27 mouse cellular contexts compared by ENCODE assay signal in the genomic region with DNA sequence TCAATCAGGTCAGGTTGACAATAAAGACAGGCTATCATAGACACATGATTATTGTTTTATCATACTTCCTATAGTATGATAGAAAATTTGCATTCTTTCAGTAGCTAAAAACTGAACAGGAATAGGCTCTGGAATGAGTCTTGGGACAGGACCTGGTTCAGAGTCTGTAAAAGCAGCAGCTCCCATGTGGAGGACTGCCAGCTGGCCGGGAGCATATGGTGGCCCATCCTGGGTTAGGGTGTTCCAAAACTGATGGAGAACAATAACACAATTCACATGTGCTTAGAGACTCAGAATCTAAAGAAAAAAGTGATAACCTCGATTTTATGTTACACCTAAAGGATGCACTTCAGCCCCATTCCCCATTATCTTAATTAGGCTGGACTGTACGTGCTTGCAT.
DNase-seq lines count a peak whose midpoint lies in the region; ATAC-seq and TF ChIP-seq lines count a peak whose summit lies in the region.
"Had no signal": no experiment of that assay in that cellular context is flagged by ENCODE, and none has a peak within 500 bp of the region (broad histone marks: within the 10 kb centered on the region; RNA-seq: fewer than 3 reads in every experiment).

No protein-coding gene starts in this region.

- peaks cover 4% of the 10 kb centered on the region for H3K4me1 ChIP-seq in cerebellum, adult 2 months (ENCODE audit: control insufficient read depth, insufficient read depth, low read length)
- no peaks in the 10 kb centered on the region for H3K4me1 ChIP-seq in hindbrain, embryonic 13.5 days (replicated peaks)
- H3K4me1 ChIP-seq: embryonic facial prominence, embryonic 10.5 days; embryonic facial prominence, embryonic 15.5 days; forebrain, embryonic 12.5 days; heart, embryonic 12.5 days; limb, embryonic 10.5 days; limb, embryonic 15.5 days; liver, embryonic 13.5 days; neural tube, embryonic 15.5 days had no signal

- TF ChIP-seq CTCF in cerebellum, adult 2 months (IDR thresholded peaks at IDR 0.05; ENCODE audit: borderline replicate concordance, insufficient read depth, low read depth, low read length) = no peak

- no peak overlapping the region for H3K9ac ChIP-seq in hindbrain, embryonic 13.5 days
- H3K9ac ChIP-seq: embryonic facial prominence, embryonic 15.5 days; forebrain, embryonic 12.5 days; forebrain, postnatal 0 days; heart, embryonic 12.5 days; hindbrain, embryonic 14.5 days; limb, embryonic 15.5 days; liver, embryonic 13.5 days; neural tube, embryonic 15.5 days had no signal

- H3K4me2 ChIP-seq in hindbrain, embryonic 13.5 days = no peak overlapping the region
- H3K4me2 ChIP-seq: embryonic facial prominence, embryonic 15.5 days; forebrain, embryonic 12.5 days; heart, embryonic 12.5 days; hindbrain, embryonic 14.5 days; limb, embryonic 15.5 days; liver, embryonic 13.5 days; neural tube, embryonic 15.5 days had no signal

- no peaks in the 10 kb centered on the region for H3K27me3 ChIP-seq in cerebellum, adult 2 months (ENCODE audit: control insufficient read depth, insufficient read depth, low read length)
- H3K27me3 ChIP-seq in hindbrain, embryonic 13.5 days = no peaks in the 10 kb centered on the region
- H3K27me3 ChIP-seq: embryonic facial prominence, embryonic 15.5 days; forebrain, embryonic 12.5 days; heart, embryonic 12.5 days; limb, embryonic 15.5 days; liver, embryonic 13.5 days; neural tube, embryonic 15.5 days had no signal

- no peak overlapping the region for H3K27ac ChIP-seq in cerebellum, adult 2 months (ENCODE audit: insufficient read depth, low read length)
- no peak overlapping the region for H3K27ac ChIP-seq in hindbrain, embryonic 13.5 days
- H3K27ac ChIP-seq: embryonic facial prominence, embryonic 10.5 days; embryonic facial prominence, embryonic 15.5 days; forebrain, embryonic 12.5 days; heart, adult 2 months; hindbrain, embryonic 14.5 days; limb, embryonic 10.5 days; limb, embryonic 15.5 days; liver, embryonic 13.5 days; neural tube, embryonic 15.5 days had no signal

- peak; percentile 19 for DNase-seq in right cerebral cortex, postnatal 14 days
- DNase-seq in right cerebral cortex, adult 2 months (ENCODE audit: low spot score in 2 of 2) = no peak
- peak; percentile 54 to 60 for DNase-seq in cerebellum, adult 2 months
- peak; percentile 45 to 48 for DNase-seq in cerebellum, postnatal 14 days
- DNase-seq in adipocyte (ENCODE audit: low spot score) = no peak
- DNase-seq: adrenal gland, adult 2 months; B cell, adult 2 months; forebrain, postnatal 0 days; heart, adult 2 months; heart, postnatal 4 days; kidney, adult 9 months; kidney, postnatal 25 days; liver, embryonic 13.5 days; lung, adult 18-20 months; lung, postnatal 10 days; midbrain, embryonic 14.5 days; thymus, adult 2 months had no signal

- H3K4me3 ChIP-seq in cerebellum, adult 2 months (replicated peaks; ENCODE audit: insufficient read depth, low read depth, low read length) = no peak overlapping the region
- no peak overlapping the region for H3K4me3 ChIP-seq in hindbrain, embryonic 13.5 days
- H3K4me3 ChIP-seq: embryonic facial prominence, embryonic 10.5 days; embryonic facial prominence, embryonic 15.5 days; forebrain, embryonic 12.5 days; heart, adult 2 months; heart, embryonic 12.5 days; limb, embryonic 10.5 days; limb, embryonic 15.5 days; liver, embryonic 13.5 days; neural tube, embryonic 15.5 days had no signal

- H3K36me3 ChIP-seq in hindbrain, embryonic 13.5 days = no peaks in the 10 kb centered on the region
- H3K36me3 ChIP-seq: embryonic facial prominence, embryonic 10.5 days; embryonic facial prominence, embryonic 15.5 days; forebrain, embryonic 12.5 days; heart, embryonic 12.5 days; limb, embryonic 10.5 days; limb, embryonic 15.5 days; liver, embryonic 13.5 days; neural tube, embryonic 15.5 days had no signal

- ATAC-seq in hindbrain, embryonic 13.5 days (ENCODE audit: low FRiP score) = no peak
- ATAC-seq: forebrain, postnatal 0 days; intestine, postnatal 0 days had no signal

- H3K9me3 ChIP-seq in hindbrain, embryonic 13.5 days = no peaks in the 10 kb centered on the region
- H3K9me3 ChIP-seq: embryonic facial prominence, embryonic 10.5 days; embryonic facial prominence, embryonic 15.5 days; forebrain, embryonic 12.5 days; heart, embryonic 12.5 days; limb, embryonic 10.5 days; limb, embryonic 15.5 days; liver, embryonic 13.5 days; neural tube, embryonic 15.5 days had no signal

- no peak for TF ChIP-seq POLR2A in cerebellum, adult 2 months (IDR thresholded peaks at IDR 0.05; ENCODE audit: borderline replicate concordance, insufficient read depth, low read length)

- 40% methylated on average over 3 of the region's 3 CpGs for WGBS in cerebellum, adult 2 months
- 89% methylated on average over 3 of the region's 3 CpGs for WGBS in hindbrain, embryonic 13.5 days

Comparison
In these comparisons a context has a peak if more than half of its experiments do, and no peak if none do; other contexts are left out.
1. DNase-seq: peak in right cerebral cortex, postnatal 14 days (single experiment), cerebellum, adult 2 months (2 of 2) and cerebellum, postnatal 14 days (2 of 2); none in right cerebral cortex, adult 2 months (0 of 2) and adipocyte (single experiment).